Mouse (Mus musculus) adipocyte (in vitro differentiated cells): Measurements from ENCODE around the gene Spr.
A peak's percentile ranks its signal among the peaks of the same experiment; 100 is the strongest.

Experiments
- DNase-seq: peaks from one replicate; pipeline ENCODE4 v3.0.0-alpha.2; 2016; ENCODE audit warnings: low spot score

Gene Spr

DNA sequence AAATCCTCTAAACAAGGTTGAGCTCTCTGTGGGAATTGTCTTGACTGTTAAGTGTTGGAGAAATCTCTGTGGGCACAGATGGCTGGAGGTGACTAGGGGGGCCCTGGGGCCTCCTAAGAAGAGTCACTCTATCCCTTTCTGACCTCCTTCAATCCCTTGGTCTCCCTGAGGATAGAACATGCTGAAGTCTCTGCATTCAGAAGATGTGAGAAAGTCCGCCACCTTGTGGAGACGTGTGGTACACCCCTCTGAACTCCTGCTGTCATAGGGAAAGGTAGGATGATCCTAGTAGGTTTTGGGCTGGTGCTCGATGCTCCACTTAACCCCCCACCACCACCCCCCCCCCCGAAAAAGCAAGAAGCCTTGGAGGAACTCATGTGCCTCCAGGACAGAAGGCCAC, 5.9 kb downstream of the Spr start:
- DNase-seq = peak; percentile 83

DNA sequence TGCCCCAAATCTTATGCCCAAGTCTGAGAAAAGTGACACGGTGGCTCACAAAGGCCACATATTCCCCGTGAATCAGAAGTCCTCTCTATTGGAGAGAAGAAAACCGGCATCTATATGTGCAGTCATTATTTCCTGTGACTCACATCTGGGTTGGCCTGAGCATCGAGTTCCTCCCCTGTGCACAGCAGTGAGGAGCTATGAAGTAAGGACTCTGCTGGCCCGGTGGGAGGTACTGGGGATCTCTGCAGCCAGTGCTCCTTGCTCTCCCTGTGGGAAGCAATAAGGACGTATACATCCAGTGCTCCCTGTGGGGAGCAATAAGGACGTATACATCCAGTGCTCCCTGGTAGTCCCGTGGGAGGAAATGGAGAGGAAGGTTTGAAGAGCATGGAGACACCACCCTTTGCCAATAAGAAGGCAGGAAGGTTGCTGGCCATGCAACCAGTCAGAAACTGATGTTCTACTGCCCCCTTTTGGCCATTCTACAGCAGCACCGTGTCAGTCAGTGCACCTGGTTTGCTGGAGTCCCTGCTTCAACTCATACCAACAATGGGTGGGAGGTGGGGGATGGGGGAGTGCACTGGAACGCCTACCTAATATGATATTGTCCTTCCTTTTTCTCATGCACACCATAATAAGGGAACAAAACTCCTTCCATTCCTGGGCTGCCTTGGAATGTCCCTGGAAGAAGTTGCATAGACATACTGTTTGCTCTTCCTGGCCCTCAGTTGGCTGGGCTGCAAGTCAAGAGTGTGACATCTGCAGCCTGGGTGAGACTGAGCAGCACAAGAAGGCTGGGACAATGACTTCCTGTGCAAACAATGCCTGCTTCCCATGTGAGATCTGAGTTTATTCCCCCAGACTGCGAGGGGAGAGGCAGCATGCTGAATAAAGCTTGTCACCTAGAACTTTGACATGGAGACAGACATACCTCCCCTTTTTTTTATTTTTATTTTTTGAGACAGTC, 19.7 kb downstream of the Spr start:
- peak; percentile 78 for DNase-seq

DNA sequence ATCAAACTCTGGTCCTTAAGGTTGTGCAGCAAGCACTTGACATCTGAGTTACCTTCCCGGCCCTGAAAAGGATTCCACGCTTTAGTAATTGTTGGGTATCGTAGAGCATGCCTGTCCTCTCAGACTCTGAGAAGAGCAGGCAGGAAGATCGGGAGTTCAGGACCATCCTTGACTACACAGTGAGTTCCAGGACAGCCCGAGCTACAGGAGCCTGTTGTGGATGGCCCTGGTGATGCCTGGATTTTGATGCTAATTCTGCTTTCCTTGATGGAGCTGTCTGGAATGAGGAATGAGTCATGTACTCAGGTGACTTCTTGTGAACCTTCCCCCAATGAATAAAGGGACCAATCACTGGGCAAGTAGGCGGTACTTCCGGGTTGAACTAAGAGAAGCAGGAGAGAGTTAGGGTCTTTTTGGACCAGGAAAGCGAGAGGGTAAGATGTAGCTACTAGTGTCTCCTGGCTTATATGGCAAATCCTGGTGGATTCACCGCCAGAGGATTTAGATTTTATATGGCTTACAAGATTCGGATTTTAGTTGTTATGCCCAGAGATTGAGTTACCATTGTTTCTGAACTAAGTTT, 32.4 kb downstream of the Spr start:
- DNase-seq = no peak

DNA sequence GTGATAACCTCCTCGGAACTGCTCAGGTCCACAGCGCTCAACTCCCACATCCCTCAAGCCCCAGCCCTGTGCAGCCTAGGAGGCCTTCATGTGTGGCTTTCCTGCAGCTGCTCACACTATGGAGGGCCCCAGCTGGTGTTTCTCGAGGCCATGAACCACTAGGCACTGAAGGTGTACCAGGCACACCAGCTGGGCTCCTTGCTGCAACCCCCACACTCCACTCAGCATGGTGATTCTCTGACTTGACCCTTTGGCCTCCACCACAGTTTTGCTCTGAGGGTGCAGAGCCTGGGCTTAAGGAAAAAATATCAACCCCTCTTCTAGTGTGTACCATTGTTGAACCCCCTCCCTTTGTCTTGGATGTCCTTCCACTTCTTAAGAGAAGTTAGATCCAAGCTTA, 34.2 kb downstream of the Spr start:
- no peak for DNase-seq

DNA sequence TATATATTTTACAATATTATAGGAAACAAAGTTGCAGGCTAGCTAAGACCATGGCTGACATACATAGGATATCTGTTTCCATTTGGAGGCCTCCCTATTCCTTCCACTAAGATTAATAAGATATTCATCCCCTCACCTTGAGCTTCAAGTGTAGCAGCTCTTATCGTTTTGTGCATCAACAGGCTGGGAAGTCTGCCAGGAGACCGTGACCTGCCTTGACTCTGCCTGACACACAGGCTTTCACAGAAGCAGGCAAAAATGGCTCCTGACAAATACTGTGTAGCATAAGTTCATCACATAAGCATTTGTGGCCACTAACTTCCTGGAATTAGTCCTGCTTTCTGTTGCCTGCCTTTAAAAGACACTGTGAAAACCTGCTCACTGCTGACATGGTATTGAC, 41.1 kb downstream of the Spr start:
- no peak for DNase-seq

DNA sequence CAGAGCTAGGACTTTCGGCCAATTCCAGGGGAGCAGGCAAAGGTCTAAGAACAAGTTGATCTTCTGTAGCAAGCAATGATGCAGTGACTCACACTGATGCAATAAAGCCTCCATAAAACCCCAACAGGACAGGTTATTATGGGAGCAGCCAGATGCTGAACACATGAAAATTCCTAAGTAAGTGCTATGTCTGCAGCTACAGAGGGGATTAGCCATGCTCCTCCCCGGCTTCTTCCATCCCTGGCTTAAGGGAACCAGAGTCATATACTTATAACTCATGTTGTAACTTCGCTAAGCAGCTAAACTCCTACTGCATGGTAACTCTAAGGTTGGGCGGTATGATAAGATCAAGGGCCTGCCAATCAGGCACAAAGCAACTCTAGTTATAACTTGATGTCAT, 50.1 kb downstream of the Spr start:
- DNase-seq = no peak

DNA sequence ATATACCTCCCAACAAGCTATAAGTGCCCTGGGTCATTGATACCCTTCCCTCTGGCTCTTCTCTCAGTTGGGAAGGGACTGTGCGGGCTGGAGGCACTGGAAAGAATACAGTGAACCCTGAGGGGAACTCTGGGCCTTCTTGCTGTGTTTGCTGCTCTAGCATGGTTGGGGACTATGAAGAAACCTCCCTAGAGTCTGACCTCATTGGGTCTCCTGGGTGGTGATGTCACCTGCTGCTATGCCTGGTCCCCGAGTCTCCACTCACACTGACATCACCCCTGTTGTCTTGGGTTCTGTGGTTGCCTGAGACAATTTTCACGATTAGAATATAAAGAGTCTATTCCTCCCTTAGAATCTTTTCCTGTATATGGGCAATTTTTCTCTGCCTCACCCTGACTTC, 50.9 kb downstream of the Spr start:
- DNase-seq = peak; percentile 14
